Mouse (Mus musculus): ENCODE measurements around the gene Uqcrc2.

Gene Uqcrc2

GRCm38 (mm10) chr7:120684731-120685161 lies 49.8 kb downstream of the Uqcrc2 start:
- ATAC-seq (ENCODE audit: insufficient number of reproducible peaks, low FRiP score, low TSS enrichment), result no peak

GRCm38 (mm10) chr7:120685227-120685626 lies 50.3 kb downstream of the Uqcrc2 start:
- no peak for ATAC-seq (ENCODE audit: insufficient number of reproducible peaks, low FRiP score, low TSS enrichment)

GRCm38 (mm10) chr7:120690634-120691033 lies 55.7 kb downstream of the Uqcrc2 start:
- no peak for ATAC-seq (ENCODE audit: insufficient number of reproducible peaks, low FRiP score, low TSS enrichment)

- no peak for ATAC-seq (ENCODE audit: insufficient number of reproducible peaks, low FRiP score, low TSS enrichment)
These were observed 58.9 kb downstream of the Uqcrc2 start for GRCm38 (mm10) chr7:120693831-120694375.

- no peak for ATAC-seq (ENCODE audit: insufficient number of reproducible peaks, low FRiP score, low TSS enrichment)
These were observed 60.2 kb downstream of the Uqcrc2 start for GRCm38 (mm10) chr7:120695196-120695595.

GRCm38 (mm10) chr7:120695641-120696040 lies 60.7 kb downstream of the Uqcrc2 start:
- ATAC-seq (ENCODE audit: insufficient number of reproducible peaks, low FRiP score, low TSS enrichment), result no peak

GRCm38 (mm10) chr7:120696331-120696730 lies 61.4 kb downstream of the Uqcrc2 start:
- no peak for ATAC-seq (ENCODE audit: insufficient number of reproducible peaks, low FRiP score, low TSS enrichment)

- ATAC-seq (ENCODE audit: insufficient number of reproducible peaks, low FRiP score, low TSS enrichment), result no peak
These were observed 64.6 kb downstream of the Uqcrc2 start for GRCm38 (mm10) chr7:120699586-120699985.

- no peak for ATAC-seq (ENCODE audit: insufficient number of reproducible peaks, low FRiP score, low TSS enrichment)
These were observed 68.9 kb downstream of the Uqcrc2 start for GRCm38 (mm10) chr7:120703888-120704287.
